Comparison of ENCODE assay signal across 17 mouse cellular contexts in the genomic region with DNA sequence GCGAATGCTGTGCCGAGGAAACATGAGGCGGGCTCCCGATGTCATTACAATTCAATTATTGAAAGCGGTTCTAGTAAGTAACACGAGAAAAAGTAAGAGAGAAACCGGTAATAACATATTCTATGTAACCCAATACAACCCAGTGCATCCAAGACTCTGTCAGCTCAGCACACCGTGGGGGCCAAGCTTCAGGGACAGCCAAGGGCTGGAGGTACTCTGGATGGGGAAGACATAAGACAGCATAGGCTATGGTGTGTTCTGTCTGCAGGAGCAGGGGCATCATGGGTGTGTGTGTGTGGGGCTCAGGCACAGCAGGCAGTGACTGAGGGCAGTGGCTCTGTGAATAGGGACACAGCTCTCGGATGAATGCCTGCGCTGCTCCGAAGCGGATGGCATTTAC. TPM values are rescaled to one million over a fixed set of nuclear protein-coding genes. Genes with fewer than 3 reads are reported as not detected.
DNase-seq lines count a peak whose midpoint lies in the region; ATAC-seq and TF ChIP-seq lines count a peak whose summit lies in the region.
"Had no signal": no experiment of that assay in that cellular context is flagged by ENCODE, and none has a peak within 500 bp of the region (broad histone marks: within the 10 kb centered on the region; RNA-seq: fewer than 3 reads in every experiment).

No protein-coding gene starts in this region.

- H3K4me1 ChIP-seq in kidney, embryonic 15.5 days, result peaks cover 21% of the 10 kb centered on the region
- H3K4me1 ChIP-seq in kidney, adult 2 months (ENCODE audit: control insufficient read depth, insufficient read depth, low read length), result peaks cover 10% of the 10 kb centered on the region; the same call in 1 of the 2 replicates
- no peaks in the 10 kb centered on the region for H3K4me1 ChIP-seq in lung, embryonic 14.5 days (ENCODE audit: insufficient read depth)
- no peaks in the 10 kb centered on the region for H3K4me1 ChIP-seq in liver, postnatal 0 days (ENCODE audit: insufficient read depth)
- H3K4me1 ChIP-seq in neural tube, embryonic 15.5 days, result peaks cover 6% of the 10 kb centered on the region

- H3K27me3 ChIP-seq in kidney, embryonic 15.5 days, result no peaks in the 10 kb centered on the region
- no peaks in the 10 kb centered on the region for H3K27me3 ChIP-seq in kidney, adult 2 months (replicated peaks; ENCODE audit: control insufficient read depth, insufficient read depth, low read length)
- no peaks in the 10 kb centered on the region for H3K27me3 ChIP-seq in lung, embryonic 14.5 days (ENCODE audit: insufficient read depth, low read length)
- no peaks in the 10 kb centered on the region for H3K27me3 ChIP-seq in liver, postnatal 0 days (ENCODE audit: insufficient read depth, low read length)
- no peaks in the 10 kb centered on the region for H3K27me3 ChIP-seq in neural tube, embryonic 15.5 days (replicated peaks)
- H3K27me3 ChIP-seq: forebrain, embryonic 12.5 days; heart, embryonic 12.5 days; hindbrain, embryonic 15.5 days had no signal

- 54% methylated on average over 12 of the region's 12 CpGs for WGBS in kidney, embryonic 15.5 days
- 64% methylated on average over 12 of the region's 12 CpGs for WGBS in kidney, adult 2 months
- WGBS in lung, embryonic 14.5 days, result 72% methylated on average over 12 of the region's 12 CpGs
- 88% methylated on average over 12 of the region's 12 CpGs for WGBS in liver, postnatal 0 days (ENCODE audit: insufficient replicate concordance)
- 82% methylated on average over 12 of the region's 12 CpGs for WGBS in neural tube, embryonic 15.5 days

- peak; percentile 55 for ATAC-seq in kidney, embryonic 15.5 days (replicated peaks; ENCODE audit: low FRiP score)
- 0 out of 2 replicates have a peak, but pooled peaks have one; percentile 30 for ATAC-seq in lung, embryonic 14.5 days (ENCODE audit: insufficient read depth)
- no peak for ATAC-seq in liver, postnatal 0 days
- ATAC-seq in neural tube, embryonic 15.5 days (ENCODE audit: low FRiP score), result no peak
- ATAC-seq: forebrain, embryonic 16.5 days had no signal

- peaks cover 32% of the 10 kb centered on the region for H3K36me3 ChIP-seq in kidney, embryonic 15.5 days
- peaks cover 2% of the 10 kb centered on the region; the same call in 1 of the 2 replicates for H3K36me3 ChIP-seq in kidney, adult 2 months (ENCODE audit: control insufficient read depth, insufficient read depth, low read length)
- H3K36me3 ChIP-seq in lung, embryonic 14.5 days (ENCODE audit: insufficient read depth), result peaks cover 36% of the 10 kb centered on the region
- peaks cover 14% of the 10 kb centered on the region for H3K36me3 ChIP-seq in liver, postnatal 0 days (replicated peaks; ENCODE audit: insufficient read depth, low read length)
- no peaks in the 10 kb centered on the region; the same call in none of the 2 replicates for H3K36me3 ChIP-seq in neural tube, embryonic 15.5 days
- H3K36me3 ChIP-seq: forebrain, embryonic 12.5 days; hindbrain, embryonic 15.5 days had no signal

- TF ChIP-seq POLR2A in kidney, adult 2 months (IDR thresholded peaks at IDR 0.05; ENCODE audit: low read depth, low read length), result no peak

- peak overlapping the region; percentile 14; the same call in 1 of the 2 replicates for H3K4me2 ChIP-seq in kidney, embryonic 15.5 days
- H3K4me2 ChIP-seq in lung, embryonic 14.5 days, result no peak overlapping the region
- no peak overlapping the region for H3K4me2 ChIP-seq in liver, postnatal 0 days (ENCODE audit: low read depth, low read length)
- no peak overlapping the region for H3K4me2 ChIP-seq in neural tube, embryonic 15.5 days
- H3K4me2 ChIP-seq: forebrain, embryonic 12.5 days; heart, embryonic 12.5 days; hindbrain, embryonic 15.5 days had no signal

- no peak for DNase-seq in kidney, adult 2 months
- no peak for DNase-seq in lung, embryonic 14.5 days
- no peak for DNase-seq in lung, adult 18-20 months
- no peak for DNase-seq in liver, postnatal 0 days
- DNase-seq in thymus, postnatal 36 days, result no peak
- DNase-seq: adrenal gland, adult 8-10 months; adrenal gland, postnatal 36 days; cerebellum, adult 2 months; cerebellum, postnatal 10 days; gastrocnemius, postnatal 14 days; heart, postnatal 36 days had no signal

- TF ChIP-seq CTCF in kidney, adult 2 months (conservative IDR thresholded peaks at IDR 0.05; ENCODE audit: insufficient read depth, insufficient read length, low read depth, low read length), result no peak
- no peak for TF ChIP-seq CTCF in lung, embryonic 14.5 days (IDR thresholded peaks at IDR 0.05; ENCODE audit: low read depth)
- no peak for TF ChIP-seq CTCF in liver, postnatal 0 days (IDR thresholded peaks at IDR 0.05; ENCODE audit: low read depth)

- H3K27ac ChIP-seq in kidney, embryonic 15.5 days, result no peak overlapping the region
- H3K27ac ChIP-seq in kidney, adult 2 months (ENCODE audit: insufficient read depth, low read depth, low read length), result no peak overlapping the region
- H3K27ac ChIP-seq in lung, embryonic 14.5 days (ENCODE audit: low read depth), result no peak overlapping the region
- H3K27ac ChIP-seq in liver, postnatal 0 days (ENCODE audit: low read depth), result no peak overlapping the region
- H3K27ac ChIP-seq in neural tube, embryonic 15.5 days (replicated peaks), result no peak overlapping the region
- H3K27ac ChIP-seq: forebrain, embryonic 12.5 days; hindbrain, embryonic 15.5 days had no signal

- no peak overlapping the region for H3K4me3 ChIP-seq in kidney, embryonic 15.5 days (replicated peaks)
- H3K4me3 ChIP-seq in kidney, adult 2 months (ENCODE audit: insufficient read depth, low read depth, low read length), result no peak overlapping the region
- H3K4me3 ChIP-seq in lung, embryonic 14.5 days (ENCODE audit: low read depth, low read length), result no peak overlapping the region
- H3K4me3 ChIP-seq in liver, postnatal 0 days (ENCODE audit: low read depth, low read length), result no peak overlapping the region
- H3K4me3 ChIP-seq in neural tube, embryonic 15.5 days (replicated peaks), result no peak overlapping the region
- H3K4me3 ChIP-seq: forebrain, embryonic 12.5 days; heart, embryonic 12.5 days; hindbrain, embryonic 15.5 days had no signal

- H3K9me3 ChIP-seq in kidney, embryonic 15.5 days (replicated peaks), result no peaks in the 10 kb centered on the region
- H3K9me3 ChIP-seq in lung, embryonic 14.5 days (ENCODE audit: low read depth, low read length), result no peaks in the 10 kb centered on the region
- H3K9me3 ChIP-seq in liver, postnatal 0 days (ENCODE audit: low read length), result no peaks in the 10 kb centered on the region
- H3K9me3 ChIP-seq in neural tube, embryonic 15.5 days (replicated peaks), result no peaks in the 10 kb centered on the region
- H3K9me3 ChIP-seq: forebrain, embryonic 12.5 days; heart, embryonic 12.5 days; hindbrain, embryonic 15.5 days had no signal

- H3K9ac ChIP-seq in kidney, embryonic 15.5 days, result no peak overlapping the region
- H3K9ac ChIP-seq in lung, embryonic 14.5 days, result no peak overlapping the region
- H3K9ac ChIP-seq in liver, postnatal 0 days (replicated peaks), result 0 out of 2 replicates have a peak overlapping the region, but pooled peaks have one; percentile 21
- no peak overlapping the region for H3K9ac ChIP-seq in neural tube, embryonic 15.5 days (replicated peaks)
- H3K9ac ChIP-seq: forebrain, embryonic 12.5 days; heart, embryonic 12.5 days; hindbrain, embryonic 15.5 days had no signal

- no peak for TF ChIP-seq EP300 in liver, postnatal 0 days (IDR thresholded peaks at IDR 0.05; ENCODE audit: low read depth)

RNA-seq across cellular contexts. Expression of gene Mtif3, which starts 53.0 kb away (rescaled TPM):
- polyA plus RNA-seq in kidney, embryonic 15.5 days (2015; fragmentation: Nextera tagmentation; extraction: Ambion mirVana), result 24.8 and 25.0 TPM in 2 replicates
- polyA plus RNA-seq in kidney, adult 2 months (2012; rRNA removed), result 23.2 and 27.7 TPM in 2 replicates
- 19.8 and 21.8 TPM in 2 replicates for polyA plus RNA-seq in lung, embryonic 14.5 days (2014; fragmentation: Nextera tagmentation; extraction: Ambion mirVana)
- 12.5 and 12.7 TPM in 2 replicates for polyA plus RNA-seq in liver, postnatal 0 days (2015; fragmentation: Nextera tagmentation; extraction: Ambion mirVana)
- polyA plus RNA-seq in neural tube, embryonic 15.5 days (2015; fragmentation: Nextera tagmentation; extraction: Ambion mirVana), result 25.7 and 31.7 TPM in 2 replicates

RNA-seq across cellular contexts. Expression of gene Lnx2, which starts 59.8 kb away (rescaled TPM):
- 14.6 and 15.4 TPM in 2 replicates for polyA plus RNA-seq in kidney, embryonic 15.5 days (2015; fragmentation: Nextera tagmentation; extraction: Ambion mirVana)
- 24.1 TPM in 2 replicates for polyA plus RNA-seq in kidney, adult 2 months (2012; rRNA removed)
- polyA plus RNA-seq in lung, embryonic 14.5 days (2014; fragmentation: Nextera tagmentation; extraction: Ambion mirVana), result 19.3 and 19.9 TPM in 2 replicates
- polyA plus RNA-seq in liver, postnatal 0 days (2015; fragmentation: Nextera tagmentation; extraction: Ambion mirVana), result 5.4 and 6.9 TPM in 2 replicates
- 4.2 and 6.5 TPM in 2 replicates for polyA plus RNA-seq in neural tube, embryonic 15.5 days (2015; fragmentation: Nextera tagmentation; extraction: Ambion mirVana)

Comparison
In these comparisons a context has a peak if more than half of its experiments do, and no peak if none do; other contexts are left out.
1. ATAC-seq: peak in kidney, embryonic 15.5 days (single experiment) and lung, embryonic 14.5 days (single experiment); none in liver, postnatal 0 days (single experiment) and neural tube, embryonic 15.5 days (single experiment).